Mouse (Mus musculus) lung, adult 2 months (tissue): ENCODE results near the gene Mrps14.

Experiments used
- CTCF ChIP-seq: fragments of 200-500 bp; IDR thresholded peaks from 2 replicates; pipeline ENCODE4 v1.5.1; 2011; ENCODE audit warnings: mild to moderate bottlenecking, low read length, control low read depth; ENCODE audit not compliant: insufficient read depth
- POLR2A ChIP-seq: fragments of 200-500 bp; IDR thresholded peaks from 2 replicates; pipeline ENCODE4 v1.6.1; 2011; ENCODE audit warnings: low read depth, mild to moderate bottlenecking, control low read depth, low read length, borderline replicate concordance; ENCODE audit errors: extremely low read depth

DNA sequence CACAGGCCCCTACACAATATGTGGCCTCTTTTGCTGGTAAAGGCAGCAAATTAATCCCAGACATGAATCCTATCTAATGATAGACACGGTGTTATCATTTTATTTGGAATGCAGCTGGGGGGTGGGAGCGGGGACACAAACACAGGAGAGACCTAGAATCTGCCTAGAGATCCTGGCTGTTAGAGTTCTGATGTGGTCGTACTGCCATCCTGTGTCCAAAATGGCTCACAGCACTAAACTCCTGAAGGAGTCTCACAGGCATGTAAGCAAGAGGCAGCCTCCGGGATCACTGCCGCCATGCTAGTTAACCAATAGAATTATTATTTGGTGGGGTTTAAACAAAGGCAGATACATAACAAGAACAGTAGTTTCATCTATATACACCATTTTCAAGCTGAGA is 10.5 kb upstream of the Mrps14 start:
- TF ChIP-seq CTCF (peak; percentile 53), POLR2A (no peak)
